ENCODE assay signal across 7 mouse cellular contexts in genomic region chr10:67017315-67017714, GRCm38 (mm10).
"Had no signal": no experiment of that assay in that cellular context is flagged by ENCODE, and none has a peak within 500 bp of the region (broad histone marks: within the 10 kb centered on the region; RNA-seq: fewer than 3 reads in every experiment).

No protein-coding gene starts in this region.

- H3K4me3 ChIP-seq: limb, embryonic 13.5 days had no signal

- H3K4me2 ChIP-seq: limb, embryonic 13.5 days had no signal

- H3K9ac ChIP-seq: limb, embryonic 13.5 days; liver, embryonic 14.5 days had no signal

- DNase-seq: kidney, postnatal 14 days; left cerebral cortex, postnatal 4 days; lung, adult 18-20 months; midbrain, embryonic 14.5 days; right cerebral cortex, postnatal 14 days had no signal

- H3K27ac ChIP-seq: limb, embryonic 13.5 days; liver, embryonic 14.5 days had no signal

- H3K9me3 ChIP-seq: limb, embryonic 13.5 days had no signal

- H3K27me3 ChIP-seq: limb, embryonic 13.5 days had no signal
